Mouse (Mus musculus) ES-Bruce4 (cell line): ENCODE results near the gene Zfp467.

Source experiments
- EP300 ChIP-seq: IDR thresholded peaks from 2 replicates; pipeline ENCODE4 v1.6.1; 2011; ENCODE audit warnings: low read depth, low read length; ENCODE audit not compliant: insufficient read depth
- POLR2A ChIP-seq: IDR thresholded peaks from one replicate; pipeline ENCODE4 v1.8.1; 2011; ENCODE audit warnings: low read length; ENCODE audit not compliant: insufficient read depth

DNA sequence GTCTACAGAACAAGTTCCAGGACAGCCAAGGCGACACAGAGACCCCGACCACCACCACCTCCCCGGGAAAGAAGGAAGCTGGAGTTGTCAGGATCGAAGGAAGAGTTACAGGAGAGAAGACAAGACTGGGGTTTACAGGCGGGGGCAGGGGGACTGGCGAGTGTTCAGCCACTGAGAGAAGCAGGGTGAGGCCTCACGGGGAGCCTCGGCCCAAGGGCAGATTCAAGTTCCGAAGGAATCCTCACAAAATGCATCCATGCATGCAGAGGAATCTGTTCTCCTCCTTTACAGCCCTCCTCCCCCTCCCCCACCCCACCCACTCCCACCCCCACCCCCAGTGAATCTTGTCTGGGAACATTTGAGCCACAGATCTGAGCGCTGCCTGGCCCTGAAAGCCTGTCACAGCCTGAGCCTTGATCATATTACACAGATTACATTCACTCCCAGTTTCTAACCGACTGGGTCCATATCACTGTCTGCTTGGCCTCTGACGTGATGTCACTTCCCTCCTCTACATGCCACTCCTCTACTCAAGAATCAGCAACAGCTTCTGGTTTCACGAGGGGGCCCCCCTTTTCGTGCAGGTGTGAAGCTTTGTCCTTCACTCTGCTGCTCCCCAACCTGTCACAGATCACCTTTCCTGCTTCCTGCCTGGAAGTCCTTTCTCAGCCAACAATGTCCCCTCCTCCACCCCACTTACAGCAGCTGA, 5.2 kb downstream of the Zfp467 start:
- TF ChIP-seq EP300 (no peak), POLR2A (no peak)
